Mouse (Mus musculus): Measurements from ENCODE around the gene Plxdc1. TPM values are rescaled to one million over a fixed set of nuclear protein-coding genes. Genes with fewer than 3 reads are reported as not detected.

The Plxdc1 gene
- total RNA-seq, 2 experiments from 2014 or later = 0.92 to 2.3 TPM

DNA sequence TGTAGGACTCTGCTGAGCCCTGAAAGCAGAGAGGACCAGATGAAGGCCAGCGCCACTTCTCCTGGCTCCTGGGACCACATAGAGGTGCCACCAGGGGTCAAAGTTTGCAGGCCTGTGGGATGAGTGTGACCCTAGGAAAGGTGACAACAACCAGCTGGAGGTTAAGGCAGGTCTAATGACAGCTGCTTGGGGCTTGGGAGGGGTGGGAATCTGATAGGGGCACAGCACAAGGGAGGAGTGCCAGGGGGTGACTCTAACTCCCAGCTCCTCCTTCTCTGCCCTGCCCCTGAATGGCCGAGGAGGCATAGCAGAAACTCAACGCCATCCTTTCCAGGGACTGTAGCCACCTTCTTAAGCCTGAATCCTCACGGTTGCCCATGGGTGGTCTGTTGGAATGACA is 30.6 kb upstream of the Plxdc1 start:
- ATAC-seq (replicated peaks; ENCODE audit: poor library complexity) = no peak

DNA sequence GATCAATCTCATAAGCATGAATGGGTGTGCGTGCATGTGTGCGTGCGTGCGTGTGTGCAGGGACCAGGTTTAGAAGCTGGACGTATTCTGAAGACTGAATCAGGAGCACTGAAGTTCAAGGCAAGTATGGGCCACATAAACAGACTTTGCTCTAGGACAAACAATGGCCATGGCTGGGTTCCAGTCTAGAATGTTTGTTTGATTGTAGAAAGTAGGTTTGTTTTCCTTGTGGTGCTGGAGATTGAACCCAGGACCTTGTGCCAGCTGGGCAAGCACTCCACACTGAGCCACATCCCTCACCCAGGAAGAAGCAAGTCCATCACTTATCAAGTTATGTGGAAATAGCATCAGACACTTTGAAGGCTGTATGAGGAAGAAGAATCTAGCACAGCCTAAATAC is 29.9 kb upstream of the Plxdc1 start:
- no peak for ATAC-seq (replicated peaks; ENCODE audit: poor library complexity)

DNA sequence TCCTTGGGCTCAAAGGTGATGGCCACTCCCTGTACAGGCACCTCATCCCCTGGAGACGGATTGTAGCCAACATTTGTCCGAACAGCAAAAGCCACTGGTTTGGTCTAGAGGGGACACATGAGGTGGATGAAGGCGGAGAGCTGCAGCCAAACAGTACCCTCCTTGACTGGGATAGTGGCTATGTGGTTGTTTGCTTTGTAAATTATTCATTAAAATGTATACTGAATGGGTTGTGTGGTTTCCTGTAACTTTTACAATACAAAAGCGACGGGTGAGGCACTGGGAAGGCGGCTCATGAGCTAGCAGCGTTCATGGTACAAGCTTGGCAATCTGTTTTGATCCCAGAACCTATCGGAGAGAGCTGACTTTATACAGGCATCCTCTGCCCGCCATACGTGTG is 26.6 kb upstream of the Plxdc1 start:
- ATAC-seq (replicated peaks; ENCODE audit: poor library complexity) = no peak

DNA sequence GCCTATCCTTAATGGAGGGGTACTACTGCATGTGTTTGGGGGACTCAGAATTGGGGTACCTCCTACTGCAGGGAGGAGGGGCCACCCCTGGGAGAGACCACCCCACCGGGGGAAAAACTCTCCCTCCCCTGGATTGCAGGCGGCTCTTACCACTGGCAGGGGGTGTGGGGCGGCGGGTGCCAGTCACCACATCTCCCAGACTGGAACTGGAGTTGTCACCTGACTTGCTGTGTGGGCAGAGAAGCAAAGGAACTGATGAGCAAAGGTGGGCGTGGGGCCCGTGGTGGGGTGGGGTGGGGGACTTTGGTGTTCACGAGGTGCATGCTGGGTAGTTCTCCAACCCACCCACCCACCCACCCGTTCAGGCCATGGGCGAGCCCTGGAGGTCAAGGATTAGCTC is 25.5 kb upstream of the Plxdc1 start:
- ATAC-seq (replicated peaks; ENCODE audit: poor library complexity) = no peak

DNA sequence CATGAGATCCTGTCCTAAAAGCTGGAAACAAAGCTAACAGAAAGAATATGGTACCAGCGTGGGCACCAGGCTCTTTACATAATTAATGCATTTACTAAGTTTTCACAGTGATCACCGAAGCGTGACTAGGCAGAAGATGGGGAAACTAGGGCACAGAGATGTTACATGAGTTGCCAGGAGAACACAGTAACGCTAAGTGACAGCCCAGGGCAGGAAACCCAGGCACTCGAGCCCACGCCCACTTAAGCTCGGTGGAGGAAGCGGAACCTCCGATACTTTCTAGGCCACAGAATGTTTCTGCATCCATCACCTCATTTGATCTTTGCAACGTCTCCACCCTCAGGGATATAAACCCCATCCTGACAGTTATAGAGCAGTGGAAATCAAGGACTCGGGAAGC is 21.8 kb upstream of the Plxdc1 start:
- peak; percentile 49; the same call in 1 of the 2 replicates for ATAC-seq (replicated peaks; ENCODE audit: poor library complexity)

DNA sequence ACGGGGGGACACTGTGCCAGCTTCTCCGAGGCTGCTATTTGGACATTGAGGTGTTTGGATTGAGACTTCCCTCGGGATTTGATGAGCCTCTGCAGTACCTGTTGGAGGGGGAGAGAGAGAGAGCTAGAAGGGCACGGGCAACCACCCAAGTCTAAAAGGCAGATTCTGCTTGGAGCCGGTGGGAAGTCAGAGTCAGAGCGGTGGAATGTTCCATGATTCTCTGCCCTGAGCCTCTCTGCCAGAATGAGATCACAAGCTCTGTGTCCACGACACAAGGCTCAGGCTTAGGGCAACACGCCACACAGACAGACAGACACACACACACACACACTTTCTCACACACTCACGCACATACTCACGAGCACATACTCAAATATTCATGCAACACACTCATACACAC is 19.4 kb upstream of the Plxdc1 start:
- no peak for ATAC-seq (replicated peaks; ENCODE audit: poor library complexity)

DNA sequence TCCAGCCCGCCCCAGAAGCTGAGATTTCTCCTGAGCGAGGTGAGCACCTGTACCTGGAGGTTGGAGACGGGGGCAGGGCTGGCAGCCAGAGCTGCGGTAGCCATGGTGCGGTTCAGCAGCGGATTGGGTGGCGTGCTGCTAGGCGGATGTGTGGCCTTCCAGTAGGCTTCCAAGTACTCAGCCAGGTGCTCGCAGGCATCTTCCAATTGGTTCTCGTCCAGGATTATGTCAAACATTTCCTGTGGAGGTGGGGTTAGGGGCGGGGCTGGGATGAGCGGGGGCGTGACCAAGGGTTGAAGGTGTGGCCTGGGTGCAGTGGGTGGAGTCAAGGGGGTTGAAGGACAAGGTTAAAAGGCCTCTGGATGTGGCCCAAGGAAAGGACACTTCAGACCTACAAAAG is 18.8 kb upstream of the Plxdc1 start:
- ATAC-seq (replicated peaks; ENCODE audit: poor library complexity) = no peak; the same call in 1 of the 2 replicates

DNA sequence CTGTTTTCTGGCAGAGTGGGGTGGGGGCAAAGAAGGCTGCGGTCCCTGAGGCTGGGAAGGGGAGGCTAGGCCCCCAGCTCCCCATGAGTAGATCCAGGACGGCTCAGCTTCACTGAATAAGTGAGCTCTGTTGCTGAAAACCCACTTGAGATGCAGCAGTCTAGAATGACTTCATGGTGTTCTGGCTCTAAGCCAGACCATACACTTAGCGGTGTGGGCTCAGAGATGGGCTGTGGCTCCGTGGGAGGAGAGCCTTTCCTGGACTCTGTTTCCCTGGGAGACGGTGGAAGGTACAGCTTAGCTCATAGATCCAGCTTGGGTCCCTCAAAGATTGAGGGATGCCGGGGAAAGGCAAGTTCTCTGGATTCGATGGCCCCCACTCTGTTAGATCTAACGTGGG is 17.9 kb upstream of the Plxdc1 start:
- no peak for ATAC-seq (replicated peaks; ENCODE audit: poor library complexity)

DNA sequence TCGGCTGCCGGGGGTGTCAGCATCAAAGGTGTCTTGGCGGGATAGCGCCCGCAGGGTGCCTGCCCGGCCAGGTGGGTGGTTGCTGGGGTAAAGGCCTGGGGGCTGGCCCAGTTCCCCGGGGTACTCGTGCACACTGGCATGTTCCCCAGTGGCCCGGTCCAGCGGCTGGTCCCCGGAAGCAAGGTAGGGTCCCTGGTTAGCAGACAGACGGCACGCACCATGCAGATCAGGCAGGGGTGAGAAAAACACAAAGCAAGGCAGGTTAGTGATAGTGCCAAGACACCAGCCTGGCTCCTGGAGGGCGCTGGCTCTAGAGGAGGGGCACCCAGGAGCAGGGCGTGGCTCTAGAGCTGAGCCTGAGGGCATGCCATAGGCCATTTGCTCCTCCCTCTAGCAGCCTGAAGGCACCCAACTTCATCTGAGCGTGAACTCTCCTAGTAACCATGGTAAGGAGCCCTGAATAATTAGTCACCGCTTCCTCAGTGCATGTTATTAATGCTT is 17.0 kb upstream of the Plxdc1 start:
- ATAC-seq (replicated peaks; ENCODE audit: poor library complexity) = peak; percentile 66

DNA sequence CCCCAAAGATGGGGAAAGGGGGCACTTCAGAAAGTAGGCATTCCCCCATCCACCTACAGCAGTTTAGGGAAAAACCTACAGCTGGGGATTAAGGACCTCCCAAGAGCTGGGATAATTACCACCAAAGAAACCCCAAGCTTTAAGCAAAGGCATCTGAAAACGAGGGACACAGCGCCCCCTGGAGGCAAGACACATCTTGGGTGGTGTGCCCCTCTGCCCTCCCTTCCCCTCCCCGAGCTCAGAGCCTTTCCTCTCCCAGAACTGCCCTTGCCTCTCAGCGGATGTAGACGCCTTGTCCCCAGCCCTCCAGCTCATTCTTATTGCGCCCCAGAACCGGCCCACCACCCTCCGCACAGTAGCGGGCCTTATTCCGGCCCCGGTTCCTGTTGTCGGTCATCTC is 16.4 kb upstream of the Plxdc1 start:
- peak; percentile 67 for ATAC-seq (replicated peaks; ENCODE audit: poor library complexity)

DNA sequence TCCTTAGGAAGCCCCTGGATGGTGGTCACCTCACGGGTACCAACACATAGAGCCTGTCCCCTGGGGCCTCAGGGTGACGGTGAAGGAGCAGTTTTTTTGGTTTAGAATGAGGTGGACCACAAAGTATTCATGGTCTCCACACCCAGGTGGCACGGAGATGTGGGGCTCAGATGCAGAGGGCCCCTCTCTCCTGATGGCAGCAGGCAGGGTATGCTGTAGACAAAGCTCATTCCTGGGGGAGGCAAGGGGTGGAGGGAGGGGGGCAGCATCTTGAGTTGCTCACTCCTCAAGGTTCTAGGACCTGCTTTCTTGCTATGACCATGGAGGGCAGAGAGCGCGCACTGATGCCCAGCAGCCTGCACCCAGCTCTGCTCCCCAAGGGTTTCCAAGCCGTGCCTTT is 15.7 kb upstream of the Plxdc1 start:
- no peak for ATAC-seq (replicated peaks; ENCODE audit: poor library complexity)

DNA sequence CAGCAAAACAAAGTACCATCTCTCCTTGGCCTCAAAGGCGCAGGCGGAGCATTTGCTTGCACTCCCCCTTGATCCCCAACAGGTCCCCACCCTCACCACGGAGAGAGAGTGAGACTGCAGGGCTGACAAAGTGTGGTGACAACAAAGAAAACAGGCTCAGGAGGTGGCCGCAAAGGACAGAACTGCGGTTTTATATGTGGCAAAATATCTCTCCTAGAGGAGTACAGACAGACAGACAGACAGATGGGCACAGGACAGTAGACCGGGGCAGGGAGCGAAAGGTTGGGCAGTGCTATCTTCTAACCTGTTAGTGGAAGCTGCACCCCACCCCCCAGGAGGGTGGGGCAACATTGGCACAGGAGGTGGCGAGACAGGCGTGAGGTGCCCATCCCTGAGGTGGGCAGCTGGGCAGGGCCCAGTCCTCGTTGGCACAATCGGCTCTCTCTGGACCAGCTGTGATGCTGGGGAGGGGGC is 15.1 kb upstream of the Plxdc1 start:
- no peak for ATAC-seq (replicated peaks; ENCODE audit: poor library complexity)

DNA sequence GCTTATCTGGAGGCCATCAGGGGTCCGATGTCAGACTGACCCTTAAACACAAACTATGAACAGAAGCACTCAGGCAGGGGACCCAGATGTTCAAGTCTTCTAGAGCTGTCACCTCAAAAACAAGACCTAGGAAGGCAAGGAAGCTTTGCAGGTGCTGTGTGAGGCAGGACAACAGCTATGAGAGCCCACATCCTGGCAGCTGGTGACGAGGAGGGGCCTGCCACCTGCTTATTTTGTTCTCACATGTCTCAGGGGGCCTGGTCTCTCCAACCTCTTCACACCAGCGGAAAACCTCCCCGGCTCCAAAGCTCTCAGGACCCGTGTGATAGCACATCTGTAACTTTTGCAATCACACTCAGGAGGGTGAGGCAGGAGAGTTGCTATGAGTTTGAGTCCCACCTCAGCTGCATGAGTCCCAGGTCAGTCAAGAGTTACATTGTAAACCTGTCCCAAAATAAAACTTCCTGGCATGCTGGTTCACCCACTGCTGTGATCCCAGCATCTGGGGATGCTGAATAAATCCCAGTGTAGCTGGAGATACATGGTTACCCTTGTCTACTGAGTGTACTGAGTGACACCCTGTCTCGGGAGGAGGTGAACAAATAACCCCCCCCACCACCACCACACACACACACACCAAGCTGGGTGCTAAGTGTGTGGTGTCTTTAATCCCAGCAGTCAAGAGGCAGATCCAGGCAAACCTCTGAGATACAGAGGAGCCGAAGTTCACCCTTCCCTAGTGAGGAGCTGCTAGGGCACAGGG is 14.3 kb upstream of the Plxdc1 start:
- no peak for ATAC-seq (replicated peaks; ENCODE audit: poor library complexity)

DNA sequence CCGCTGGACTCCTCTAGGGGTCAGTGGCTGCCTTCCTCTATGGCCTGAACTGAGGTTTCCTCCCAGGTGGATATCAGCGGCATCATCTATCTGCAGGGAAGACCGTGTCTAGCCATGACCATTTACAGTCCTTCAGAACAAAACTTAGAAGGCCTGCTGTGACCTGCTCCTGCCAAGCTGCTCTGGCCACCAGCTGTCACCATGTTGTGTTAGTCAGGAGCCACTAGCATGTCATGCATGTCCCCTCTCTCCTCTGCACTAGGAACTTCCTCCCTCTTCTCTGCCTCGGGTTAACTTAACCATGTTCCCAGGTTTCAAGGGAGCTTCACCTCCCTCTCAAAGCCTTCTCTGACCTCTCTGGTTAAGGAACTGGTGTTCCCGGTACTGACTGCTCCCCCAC is 13.5 kb upstream of the Plxdc1 start:
- ATAC-seq (replicated peaks; ENCODE audit: poor library complexity) = no peak

DNA sequence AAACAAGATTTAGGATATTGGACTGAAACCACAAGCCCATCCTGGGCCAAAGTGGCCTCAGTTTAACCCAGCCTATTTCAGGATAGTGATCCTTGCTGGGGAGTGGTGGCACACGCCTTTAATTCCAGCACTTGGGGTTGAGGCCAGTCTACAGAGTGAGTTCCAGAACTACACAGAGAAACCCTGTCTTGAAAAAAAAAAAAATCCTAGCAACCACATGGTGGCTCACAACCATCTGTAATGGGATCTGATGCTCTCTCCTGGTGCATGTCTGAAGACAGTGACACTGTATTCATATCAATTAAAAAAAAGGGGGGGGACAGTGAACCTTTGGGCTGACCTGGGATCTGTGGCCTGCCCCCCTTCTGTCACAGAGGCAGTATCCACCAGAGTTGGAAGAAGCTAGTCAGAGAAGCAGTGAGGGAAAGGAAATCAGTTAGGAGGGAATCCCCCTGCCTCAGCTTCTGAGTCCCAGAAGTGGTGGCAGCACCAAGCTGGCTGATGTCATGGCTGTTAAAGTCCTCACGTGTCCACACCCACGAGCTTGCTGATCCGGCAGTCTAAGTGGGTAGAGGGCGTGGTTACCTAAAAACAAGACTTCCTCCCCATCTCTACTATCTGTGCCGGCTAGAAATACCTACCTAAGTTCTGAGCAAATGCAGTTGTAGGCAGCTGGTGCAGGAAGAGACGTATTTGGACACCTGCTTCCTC is 12.8 kb upstream of the Plxdc1 start:
- no peak for ATAC-seq (replicated peaks; ENCODE audit: poor library complexity)

DNA sequence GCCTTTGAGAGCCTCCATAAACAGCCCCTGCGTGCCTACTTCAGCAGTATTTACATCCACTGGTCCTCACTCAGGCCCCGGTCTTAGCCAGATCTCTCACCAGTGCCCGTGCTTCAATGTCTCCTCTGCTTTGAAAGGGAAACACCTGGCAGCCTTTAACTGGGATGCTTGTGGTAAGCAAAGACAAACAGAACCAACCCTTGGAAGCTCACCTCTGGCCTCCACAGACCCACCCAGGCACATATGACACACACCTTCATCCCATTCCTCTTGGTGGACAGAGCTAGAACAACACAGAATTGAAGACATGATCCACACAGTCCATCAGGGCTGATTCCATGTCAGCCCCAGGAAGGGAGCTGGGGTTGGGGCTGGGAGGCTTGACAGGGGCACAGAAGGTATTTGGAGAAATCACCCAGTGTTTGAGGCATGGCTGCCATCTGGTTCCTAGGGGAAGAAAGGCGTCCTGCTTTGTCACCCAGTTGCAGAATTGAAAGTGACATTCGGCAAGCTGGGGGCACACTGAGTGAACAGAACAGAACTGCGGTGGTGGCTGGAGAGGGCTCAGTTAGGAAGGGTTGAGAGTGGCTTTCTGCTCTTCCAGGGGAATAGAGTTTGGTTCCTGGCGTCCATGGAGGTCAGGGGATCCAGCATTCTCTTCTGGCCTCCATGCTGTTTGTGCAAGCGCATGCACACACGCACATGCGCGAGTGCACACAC is 12.0 kb upstream of the Plxdc1 start:
- no peak for ATAC-seq (replicated peaks; ENCODE audit: poor library complexity)

DNA sequence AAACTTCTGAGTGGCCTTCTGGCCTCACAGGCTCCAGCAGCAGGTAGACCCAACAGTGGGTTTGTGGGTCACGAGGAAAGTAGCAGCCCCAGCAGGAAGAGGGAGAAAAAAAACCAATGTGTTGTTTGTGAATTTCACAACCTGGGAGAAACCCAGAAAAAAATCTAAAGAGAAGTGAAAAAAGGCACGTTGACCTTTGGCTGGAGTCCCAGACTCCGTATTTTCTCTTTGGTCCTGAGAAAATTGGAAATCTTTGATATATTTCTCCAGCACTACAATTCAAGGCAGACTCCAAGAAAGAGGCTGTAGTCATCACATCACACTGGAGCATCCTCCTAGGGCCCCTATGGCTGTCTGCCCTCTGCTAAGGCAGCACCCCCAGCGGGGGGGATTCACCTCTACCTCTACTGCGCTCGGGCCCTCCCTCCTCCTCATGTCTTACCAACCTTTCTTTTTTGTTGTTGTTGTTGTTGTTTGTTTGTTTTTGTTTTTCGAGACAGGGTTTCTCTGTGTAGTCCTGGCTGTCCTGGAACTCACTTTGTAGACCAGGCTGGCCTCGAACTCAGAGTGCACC is 11.2 kb upstream of the Plxdc1 start:
- no peak for ATAC-seq (replicated peaks; ENCODE audit: poor library complexity)

DNA sequence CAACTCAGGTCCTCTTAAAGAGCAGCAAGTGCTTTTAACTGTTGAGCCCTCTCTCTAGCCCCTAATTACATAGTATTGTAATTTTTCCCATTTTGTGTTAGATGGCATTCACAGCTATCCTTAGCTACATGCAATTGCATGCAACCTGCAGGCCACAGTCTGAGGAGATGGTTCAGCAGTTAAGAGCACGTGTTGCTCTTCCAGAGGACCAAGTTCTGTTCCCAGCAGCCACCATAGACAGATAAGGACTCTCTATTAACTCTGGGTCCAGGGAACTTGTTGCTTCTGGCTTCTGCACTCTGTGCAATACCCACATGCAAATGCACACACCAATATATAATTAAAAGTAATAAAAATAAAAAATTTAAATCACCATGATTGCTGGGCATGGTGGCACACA is 10.4 kb upstream of the Plxdc1 start:
- no peak for ATAC-seq (replicated peaks; ENCODE audit: poor library complexity)

DNA sequence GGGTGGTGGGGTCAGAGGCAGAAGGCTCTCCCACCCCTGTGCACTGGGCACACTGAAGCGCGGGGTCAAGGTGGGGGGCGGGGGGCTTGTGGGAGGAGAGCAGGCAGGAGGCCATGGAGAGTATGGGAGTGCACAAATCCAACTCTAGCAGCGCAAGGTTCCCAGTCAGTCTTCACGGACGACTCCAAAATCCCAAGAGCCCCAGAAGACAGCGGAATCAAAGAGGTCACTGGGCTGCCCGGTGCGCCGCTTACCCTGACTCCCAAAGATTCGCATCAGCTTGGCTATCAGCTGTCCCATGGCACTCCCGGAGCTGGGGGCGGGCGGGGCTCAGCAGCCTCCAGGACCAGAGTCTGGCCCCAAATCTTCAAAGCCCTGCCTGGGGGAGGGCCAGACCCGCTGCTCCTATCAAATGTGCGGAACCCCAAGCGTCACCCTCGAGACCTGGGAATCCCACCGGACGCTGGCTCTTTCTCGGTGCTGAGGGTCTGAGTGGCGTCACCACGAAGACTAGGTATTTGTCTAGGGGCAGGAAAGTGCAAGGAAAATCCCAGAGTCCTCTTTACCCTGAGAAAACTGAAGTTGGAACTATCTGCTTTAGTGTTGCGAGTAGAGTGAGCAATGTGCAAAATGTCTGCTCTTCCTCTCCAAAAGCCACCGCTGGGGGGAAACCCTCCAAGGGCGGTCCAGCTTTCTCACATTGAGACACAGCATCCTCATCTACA is 9.5 kb upstream of the Plxdc1 start, which contains the start of gene Arl5c:
TSS of gene Arl5c (minus strand) at position 618 of the 725 bp plus-strand sequence.
- ATAC-seq (replicated peaks; ENCODE audit: poor library complexity) = peak; percentile 49

DNA sequence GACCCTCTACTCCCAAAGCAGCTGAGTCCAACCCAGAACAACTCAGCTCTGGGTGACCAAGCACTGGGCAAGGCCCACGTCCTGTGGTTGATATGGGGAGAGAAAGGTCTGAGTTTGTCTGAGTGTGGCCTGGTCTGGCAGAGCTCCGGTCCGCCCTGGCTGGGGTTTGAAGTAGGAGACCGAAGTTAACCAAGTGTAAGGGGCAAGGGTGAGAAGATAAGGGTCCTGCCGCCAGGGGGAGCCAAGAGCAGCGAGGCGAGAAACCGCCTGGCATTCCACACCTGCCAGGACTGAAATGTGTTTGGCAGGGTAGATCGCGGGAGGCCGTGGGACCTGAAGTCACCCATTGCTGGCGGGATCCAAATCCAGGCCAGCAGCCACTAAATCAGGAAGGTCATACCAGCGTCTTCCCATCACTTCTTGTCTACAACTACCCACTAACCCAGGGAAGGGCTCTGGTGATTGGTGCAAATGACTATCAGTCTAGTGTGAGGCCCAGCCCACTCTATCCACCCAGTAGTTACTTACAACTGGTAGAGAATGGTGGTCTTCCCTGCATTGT is 8.4 kb upstream of the Plxdc1 start:
- peak; percentile 82 for ATAC-seq (replicated peaks; ENCODE audit: poor library complexity)
